Mouse (Mus musculus): ENCODE results near the gene Kcnmb3.

Gene Kcnmb3

GRCm38 (mm10) chr3:32492097-32493090, at the start of gene Kcnmb3:
Gene Kcnmb3 (minus strand): TSS chr3:32492231.
- no peak for DNase-seq

- DNase-seq = no peak
Measured at GRCm38 (mm10) chr3:32538091-32538490, 46.1 kb upstream of the Kcnmb3 start.

GRCm38 (mm10) chr3:32537556-32537955, 45.5 kb upstream of the Kcnmb3 start:
- DNase-seq = peak; percentile 63

- DNase-seq = no peak
Measured at GRCm38 (mm10) chr3:32535692-32536091, 43.7 kb upstream of the Kcnmb3 start.

- no peak for DNase-seq
Measured at GRCm38 (mm10) chr3:32530041-32530440, 38.0 kb upstream of the Kcnmb3 start.

GRCm38 (mm10) chr3:32529303-32529898, 37.4 kb upstream of the Kcnmb3 start, which contains the start of gene Mfn1:
Gene Mfn1 (plus strand): TSS chr3:32529465.
- peak; percentile 95 for DNase-seq

GRCm38 (mm10) chr3:32527181-32527580, 35.1 kb upstream of the Kcnmb3 start:
- no peak for DNase-seq

GRCm38 (mm10) chr3:32513528-32513927, 21.5 kb upstream of the Kcnmb3 start:
- no peak for DNase-seq

GRCm38 (mm10) chr3:32512686-32513284, 20.8 kb upstream of the Kcnmb3 start:
- no peak for DNase-seq

- DNase-seq = no peak
Measured at GRCm38 (mm10) chr3:32511191-32511550, 19.1 kb upstream of the Kcnmb3 start.

- DNase-seq = peak; percentile 93
Measured at GRCm38 (mm10) chr3:32510375-32511190, 18.6 kb upstream of the Kcnmb3 start.

- no peak for DNase-seq
Measured at GRCm38 (mm10) chr3:32509496-32510374, 17.7 kb upstream of the Kcnmb3 start, which contains the start of gene Zfp639. Gene Zfp639 (plus strand): TSS chr3:32510259.

- DNase-seq = peak; percentile 66
Measured at GRCm38 (mm10) chr3:32508666-32509324, 16.8 kb upstream of the Kcnmb3 start.

- no peak for DNase-seq
Measured at GRCm38 (mm10) chr3:32506366-32507225, 14.6 kb upstream of the Kcnmb3 start.

- DNase-seq = no peak
Measured at GRCm38 (mm10) chr3:32505841-32506240, 13.8 kb upstream of the Kcnmb3 start.

GRCm38 (mm10) chr3:32500346-32500745, 8.3 kb upstream of the Kcnmb3 start:
- no peak for DNase-seq

GRCm38 (mm10) chr3:32496711-32497070, 4.7 kb upstream of the Kcnmb3 start:
- no peak for DNase-seq

GRCm38 (mm10) chr3:32495856-32496710, 4.1 kb upstream of the Kcnmb3 start:
- no peak for DNase-seq
